Mouse (Mus musculus): Measurements from ENCODE around the gene Gpc6.
A peak's percentile ranks its signal among the peaks of the same experiment; 100 is the strongest.

Gene Gpc6

GRCm38 (mm10) chr14:117800399-117800798 is 875.3 kb downstream of the Gpc6 start:
- no peak for DNase-seq (ENCODE audit: low spot score)

GRCm38 (mm10) chr14:117807846-117808245 is 882.7 kb downstream of the Gpc6 start:
- no peak for DNase-seq (ENCODE audit: low spot score)

GRCm38 (mm10) chr14:117808326-117808725 is 883.2 kb downstream of the Gpc6 start:
- no peak for DNase-seq (ENCODE audit: low spot score)

GRCm38 (mm10) chr14:117810321-117811270 is 885.5 kb downstream of the Gpc6 start:
- DNase-seq (ENCODE audit: low spot score): no peak

GRCm38 (mm10) chr14:117813473-117813872 is 888.4 kb downstream of the Gpc6 start:
- DNase-seq (ENCODE audit: low spot score): peak; percentile 59

GRCm38 (mm10) chr14:117816008-117816407 is 890.9 kb downstream of the Gpc6 start:
- DNase-seq (ENCODE audit: low spot score): no peak

GRCm38 (mm10) chr14:117816706-117817105 is 891.6 kb downstream of the Gpc6 start:
- no peak for DNase-seq (ENCODE audit: low spot score)

GRCm38 (mm10) chr14:117817196-117817595 is 892.1 kb downstream of the Gpc6 start:
- DNase-seq (ENCODE audit: low spot score): no peak

- no peak for DNase-seq (ENCODE audit: low spot score)
Measured at GRCm38 (mm10) chr14:117824491-117824890, 899.4 kb downstream of the Gpc6 start.

- no peak for DNase-seq (ENCODE audit: low spot score)
Measured at GRCm38 (mm10) chr14:117826294-117827046, 901.4 kb downstream of the Gpc6 start.

GRCm38 (mm10) chr14:117831267-117831666 is 906.2 kb downstream of the Gpc6 start:
- DNase-seq (ENCODE audit: low spot score): no peak

- DNase-seq (ENCODE audit: low spot score): no peak
Measured at GRCm38 (mm10) chr14:117831731-117832130, 906.6 kb downstream of the Gpc6 start.

GRCm38 (mm10) chr14:117835506-117835905 is 910.4 kb downstream of the Gpc6 start:
- no peak for DNase-seq (ENCODE audit: low spot score)

- DNase-seq (ENCODE audit: low spot score): no peak
Measured at GRCm38 (mm10) chr14:117837021-117837420, 911.9 kb downstream of the Gpc6 start.

- DNase-seq (ENCODE audit: low spot score): no peak
Measured at GRCm38 (mm10) chr14:117837715-117838114, 912.6 kb downstream of the Gpc6 start.

- no peak for DNase-seq (ENCODE audit: low spot score)
Measured at GRCm38 (mm10) chr14:117841211-117841610, 916.1 kb downstream of the Gpc6 start.

GRCm38 (mm10) chr14:117841797-117842553 is 916.9 kb downstream of the Gpc6 start:
- no peak for DNase-seq (ENCODE audit: low spot score)

GRCm38 (mm10) chr14:117849591-117850505 is 924.7 kb downstream of the Gpc6 start:
- DNase-seq (ENCODE audit: low spot score): no peak

GRCm38 (mm10) chr14:117852266-117852665 is 927.2 kb downstream of the Gpc6 start:
- no peak for DNase-seq (ENCODE audit: low spot score)

GRCm38 (mm10) chr14:117852842-117853241 is 927.7 kb downstream of the Gpc6 start:
- no peak for DNase-seq (ENCODE audit: low spot score)

GRCm38 (mm10) chr14:117854498-117854897 is 929.4 kb downstream of the Gpc6 start:
- DNase-seq (ENCODE audit: low spot score): no peak

Measured in left cerebral cortex, adult 11 months (tissue).